Mouse (Mus musculus) heart, postnatal 0 days (tissue): Measurements from ENCODE around the gene Mymx. TPM values are rescaled to one million over a fixed set of nuclear protein-coding genes. Genes with fewer than 3 reads are reported as not detected.
A peak's percentile ranks its signal among the peaks of the same experiment; 100 is the strongest.

Source experiments
- ATAC-seq: fragments of 200-750 bp; cut with Nextera tagmentation; 2 replicates; pipeline ENCODE4 v1.8.0; 2017; ENCODE audit warnings: low read depth, moderate number of reproducible peaks, moderate library complexity; ENCODE audit not compliant: insufficient read depth
- DNase-seq: peaks from one replicate; pipeline ENCODE4 v3.0.0-alpha.2; 2016; ENCODE audit warnings: low spot score
- H3K27ac ChIP-seq: fragments of 300-500 bp; sonication (generic); 2 replicates; pipeline ENCODE4 v1.5.1; 2014; ENCODE audit warnings: low read depth, mild to moderate bottlenecking
- H3K27me3 ChIP-seq: fragments of 300-500 bp; sonication (generic); 2 replicates; pipeline ENCODE4 v1.6.1; 2014; ENCODE audit warnings: low read length, mixed read lengths; ENCODE audit not compliant: control insufficient read depth, insufficient read depth
- H3K36me3 ChIP-seq: fragments of 300-500 bp; sonication (generic); replicated peaks from 2 replicates; pipeline ENCODE4 v1.6.1; 2014; ENCODE audit warnings: low read length, mixed read lengths; ENCODE audit not compliant: control insufficient read depth, insufficient read depth
- H3K4me1 ChIP-seq: fragments of 300-500 bp; sonication (generic); 2 replicates; pipeline ENCODE4 v1.6.1; 2014; ENCODE audit warnings: antibody characterized with exemption; ENCODE audit not compliant: control insufficient read depth, insufficient read depth
- H3K4me2 ChIP-seq: fragments of 300-500 bp; sonication (generic); 2 replicates; pipeline ENCODE4 v1.6.1; 2014; ENCODE audit warnings: low read depth, mild to moderate bottlenecking, low read length, moderate library complexity
- H3K4me3 ChIP-seq: fragments of 300-500 bp; sonication (generic); 2 replicates; pipeline ENCODE4 v1.5.1; 2014; ENCODE audit warnings: low read depth, low read length
- H3K9ac ChIP-seq: fragments of 300-500 bp; sonication (generic); replicated peaks from 2 replicates; pipeline ENCODE4 v1.6.1; 2014; ENCODE audit warnings: low read depth, low read length, mixed read lengths
- H3K9me3 ChIP-seq: fragments of 300-500 bp; sonication (generic); replicated peaks from 2 replicates; pipeline ENCODE4 v1.6.1; 2016; ENCODE audit warnings: low read length; ENCODE audit not compliant: control insufficient read depth
- CTCF ChIP-seq: IDR thresholded peaks from 2 replicates; pipeline ENCODE4 v1.5.1; 2016; ENCODE audit warnings: antibody characterized with exemption, control low read depth, low read depth
- EP300 ChIP-seq: IDR thresholded peaks from 2 replicates; pipeline ENCODE4 v1.6.1; 2016; ENCODE audit warnings: antibody characterized with exemption, low read depth
- WGBS: fragments of 180-500 bp; shearing (Covaris S2); extraction: QIAGEN DNeasy Blood & Tissue Kit; methylation state at CpG from one replicate; pipeline ENCODE4 v1.1.7; 2014; 5-methylcytosine and 5-hydroxymethylcytosine counted together
- polyA plus RNA-seq: library from polyadenylated mRNA; unstranded; fragments of >200 nt; fragmentation: Nextera tagmentation; extraction: Ambion mirVana; gene quantifications from 2 replicates; pipeline ENCODE4 v1.2.1, GENCODE M21; 2015
- total RNA-seq: library from RNA; depleted of rRNA; stranded (reverse); fragments of >200 nt; gene quantifications from 2 replicates; pipeline ENCODE4 v1.2.3, GENCODE M21; 2014; ENCODE audit warnings: low replicate concordance

The Mymx gene
- total and polyA plus RNA-seq, 2 experiments from 2014 or later, result not detected

DNA sequence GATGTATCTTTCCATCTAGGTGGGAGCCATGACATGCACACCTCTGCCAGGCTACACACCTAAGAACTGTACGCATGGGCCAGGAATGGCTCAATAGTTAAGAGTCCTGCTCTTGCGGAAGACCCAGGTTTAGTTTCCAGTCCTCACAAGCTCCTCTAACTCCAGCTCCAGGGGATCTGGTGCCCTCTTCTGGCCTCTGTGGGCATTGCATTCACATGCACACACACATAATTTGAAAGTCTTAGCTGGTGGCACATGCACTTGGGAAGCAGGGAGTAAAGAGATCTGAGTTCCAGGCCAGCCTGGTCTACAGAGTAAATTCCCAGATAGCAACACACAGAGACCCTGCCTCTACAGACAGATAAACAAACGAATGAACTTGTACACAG is 15.5 kb downstream of the Mymx start:
- DNase-seq, result no peak
- H3K9ac ChIP-seq, result no peak overlapping the region
- 97% methylated on average over 3 of the region's 3 CpGs for WGBS
- no peaks in the 10 kb centered on the region for H3K27me3 ChIP-seq
- TF ChIP-seq CTCF (peak; percentile 44), EP300 (no peak)
- peaks cover 32% of the 10 kb centered on the region for H3K36me3 ChIP-seq
- H3K4me3 ChIP-seq, result no peak overlapping the region
- ATAC-seq, result no peak
- H3K9me3 ChIP-seq, result no peaks in the 10 kb centered on the region
- peak overlapping the region; percentile 97 for H3K27ac ChIP-seq
- H3K4me1 ChIP-seq, result peaks cover 28% of the 10 kb centered on the region
- H3K4me2 ChIP-seq, result no peak overlapping the region

GRCm38 (mm10) chr17:45585725-45586448 is 16.0 kb downstream of the Mymx start:
- peak overlapping the region; percentile 97 for H3K27ac ChIP-seq
- 0 out of 2 replicates have a peak overlapping the region, but pooled peaks have one; percentile 18 for H3K9ac ChIP-seq
- H3K36me3 ChIP-seq, result peaks cover 32% of the 10 kb centered on the region
- no peak for DNase-seq
- ATAC-seq, result no peak
- H3K9me3 ChIP-seq, result no peaks in the 10 kb centered on the region
- H3K4me1 ChIP-seq, result peaks cover 24% of the 10 kb centered on the region; the same call in 1 of the 2 replicates
- TF ChIP-seq EP300 (no peak), CTCF (no peak)
- no peak overlapping the region for H3K4me3 ChIP-seq
- no peaks in the 10 kb centered on the region for H3K27me3 ChIP-seq
- WGBS, result 64% methylated on average over 23 of the region's 23 CpGs
- H3K4me2 ChIP-seq, result no peak overlapping the region

- Histone ChIP-seq H3K9me3 (no peaks in the 10 kb centered on the region), H3K9ac (0 out of 2 replicates have a peak overlapping the region, but pooled peaks have one; percentile 18), H3K4me2 (peak overlapping the region; percentile 17; the same call in 1 of the 2 replicates), H3K36me3 (peaks cover 32% of the 10 kb centered on the region), H3K4me1 (peaks cover 23% of the 10 kb centered on the region; the same call in 1 of the 2 replicates), H3K27me3 (no peaks in the 10 kb centered on the region), H3K27ac (peak overlapping the region; percentile 97), H3K4me3 (no peak overlapping the region)
- TF ChIP-seq CTCF (peak; percentile 87), EP300 (0 out of 2 replicates have a peak, but pooled peaks have one; percentile 35)
- ATAC-seq (peak; percentile 86), DNase-seq (peak; percentile 95)
- WGBS, result 6% methylated on average over 14 of the region's 14 CpGs
Observed at GRCm38 (mm10) chr17:45584939-45585678, 16.8 kb downstream of the Mymx start.

- H3K27me3 ChIP-seq, result no peaks in the 10 kb centered on the region
- 19% methylated on average over 12 of the region's 12 CpGs for WGBS
- peak; percentile 88 for DNase-seq
- H3K9me3 ChIP-seq, result no peaks in the 10 kb centered on the region
- peaks cover 24% of the 10 kb centered on the region for H3K36me3 ChIP-seq
- ATAC-seq, result peak; percentile 75
- no peak overlapping the region for H3K4me3 ChIP-seq
- H3K9ac ChIP-seq, result peak overlapping the region; percentile 5; the same call in 1 of the 2 replicates
- H3K4me1 ChIP-seq, result peaks cover 23% of the 10 kb centered on the region; the same call in 1 of the 2 replicates
- peak overlapping the region; percentile 17; the same call in 1 of the 2 replicates for H3K4me2 ChIP-seq
- H3K27ac ChIP-seq, result peak overlapping the region; percentile 97
- TF ChIP-seq EP300, result no peak; the same call in 1 of the 2 replicates
- TF ChIP-seq CTCF, result no peak
Observed at GRCm38 (mm10) chr17:45584096-45584896, 17.6 kb downstream of the Mymx start.

DNA sequence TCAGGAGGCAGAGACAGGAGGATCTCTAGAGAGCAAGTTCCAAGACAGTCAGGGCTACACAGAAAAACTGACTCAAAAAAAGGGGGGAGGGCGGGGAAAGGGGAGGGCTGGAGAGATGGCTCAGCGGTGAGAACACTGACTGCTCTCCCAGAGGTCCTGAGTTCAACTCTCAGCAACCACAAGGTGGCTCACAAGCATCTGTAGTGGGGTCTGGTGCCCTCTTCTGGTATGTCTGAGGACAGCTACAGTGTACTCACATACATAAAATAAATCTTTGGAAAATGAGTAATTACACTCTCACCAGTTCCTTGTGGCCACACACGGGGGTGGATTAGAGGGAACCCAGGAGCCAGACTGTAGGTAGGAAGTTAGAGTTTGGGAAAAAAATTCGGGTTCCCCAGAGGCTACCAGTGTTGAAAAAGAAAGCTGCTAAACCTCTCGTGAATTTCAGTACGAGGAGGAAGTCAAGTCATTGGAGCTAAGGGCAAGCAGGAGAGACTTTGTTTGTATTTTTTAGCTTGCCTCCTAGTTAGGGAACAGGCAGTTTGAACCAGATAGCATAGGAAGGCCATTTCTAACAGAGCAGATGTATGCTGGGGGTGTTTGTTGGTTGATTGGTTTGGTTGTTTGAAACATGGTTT is 19.1 kb downstream of the Mymx start:
- H3K4me1 ChIP-seq, result peaks cover 32% of the 10 kb centered on the region; the same call in 1 of the 2 replicates
- WGBS, result 63% methylated on average over 6 of the region's 6 CpGs

More for the DNA sequence above, 19.1 kb downstream of the Mymx start:
- no peaks in the 10 kb centered on the region for H3K27me3 ChIP-seq
- peak overlapping the region; percentile 97 for H3K27ac ChIP-seq
- peaks cover 12% of the 10 kb centered on the region for H3K36me3 ChIP-seq
- no peak overlapping the region for H3K9ac ChIP-seq
- TF ChIP-seq EP300 (no peak), CTCF (peak; percentile 53)
- H3K4me2 ChIP-seq, result no peak overlapping the region
- no peak for DNase-seq
- H3K4me3 ChIP-seq, result no peak overlapping the region
- H3K9me3 ChIP-seq, result no peaks in the 10 kb centered on the region
- no peak for ATAC-seq
